Mouse (Mus musculus) regulatory T cell (primary cell): Measurements from ENCODE around the gene Gm10985.

Source experiments
- in situ Hi-C: fragments of 300-600 bp; cut with MboI, MseI; formaldehyde crosslinking; loops from one replicate; pipeline ENCODE4 v1.15.1; 2025; ENCODE audit warnings: high pct_unique_total_duplicates

Gene Gm10985

DNA sequence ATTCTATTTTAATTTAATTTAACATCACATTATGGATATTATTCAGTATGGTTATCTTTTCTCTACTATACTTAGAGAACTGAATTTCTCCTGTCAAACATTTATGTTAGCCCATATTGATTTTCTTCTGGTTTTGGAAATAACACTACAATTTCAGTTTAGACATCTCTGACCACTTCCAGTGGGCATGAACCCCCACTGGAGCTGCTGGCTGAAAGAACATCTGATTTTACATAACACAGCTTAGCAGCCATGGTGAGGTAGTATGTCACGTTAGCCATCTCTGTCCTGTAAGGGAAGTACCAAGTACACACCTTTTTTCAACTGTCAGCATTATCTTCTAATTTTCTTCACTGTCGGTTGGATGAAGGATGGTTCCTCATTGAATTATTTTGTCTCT is at the start of gene Gm10985:
Gm10985 (plus strand) TSS at position 301 of the 400 bp plus-strand sequence.
- in situ Hi-C loops: no loop called here

DNA sequence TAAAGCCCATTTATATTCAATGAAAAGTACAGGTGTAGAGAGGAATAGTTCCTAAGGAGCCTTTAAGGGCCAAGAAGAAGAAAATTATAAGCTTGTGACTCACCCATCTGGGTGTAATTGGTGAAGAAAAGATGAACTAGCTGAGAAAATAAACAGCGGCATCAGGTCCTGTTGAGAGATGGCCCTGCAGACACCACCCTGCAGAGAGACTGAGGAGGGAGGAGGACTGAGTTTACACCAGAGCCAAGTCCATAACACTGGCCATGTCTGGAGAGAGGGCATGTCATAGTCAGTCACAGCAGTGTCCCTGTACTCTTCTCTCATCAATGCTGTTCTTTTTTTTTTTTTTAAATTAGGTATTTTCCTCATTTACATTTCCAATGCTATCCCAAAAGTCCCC is 48.0 kb upstream of the Gm10985 start:
- in situ Hi-C loops: no loop called here

DNA sequence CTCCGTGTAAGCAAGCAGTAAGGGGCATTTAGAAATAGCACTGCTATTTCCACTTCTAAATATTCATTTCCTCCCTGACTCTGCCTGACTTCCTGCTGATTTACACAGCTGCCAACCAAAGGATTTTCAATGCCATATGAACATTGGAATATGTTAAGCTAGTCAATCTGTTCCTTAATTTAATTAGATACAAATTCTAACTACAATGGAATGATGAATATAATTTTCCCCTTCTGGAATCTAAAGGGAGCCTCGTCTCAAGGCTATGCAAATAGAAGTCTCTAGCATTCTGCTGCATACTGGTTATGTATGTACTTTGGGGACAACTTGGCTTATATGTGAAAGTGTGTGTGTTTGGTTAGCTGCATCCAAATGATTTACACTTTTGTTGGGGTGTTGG is 45.2 kb upstream of the Gm10985 start:
- in situ Hi-C loops: no loop called here

DNA sequence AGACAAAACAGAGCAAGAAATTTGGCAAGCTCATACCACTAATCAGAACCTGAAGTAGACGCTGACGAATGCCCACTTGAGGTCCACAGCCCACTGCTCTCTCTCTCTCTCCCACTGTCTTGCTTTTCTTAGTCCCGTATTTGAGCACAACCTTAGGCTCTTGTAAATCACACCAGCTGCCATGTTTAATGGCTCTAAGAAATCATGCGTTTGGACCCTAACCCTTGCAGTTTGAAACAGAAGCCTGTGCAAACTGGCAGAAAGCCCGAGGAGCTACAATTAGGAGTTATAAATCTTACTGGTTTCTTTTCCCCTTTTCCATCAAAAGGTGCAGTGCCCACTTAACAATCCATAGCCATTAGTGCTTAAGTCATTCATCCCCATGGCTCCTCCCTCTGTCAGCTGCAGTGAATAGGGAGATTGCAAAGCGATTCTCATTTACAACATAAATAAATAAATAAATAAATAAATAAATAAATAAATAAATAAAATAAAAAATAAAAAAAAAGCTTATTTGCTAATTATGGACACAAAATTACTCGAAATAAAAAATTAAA is 31.4 kb upstream of the Gm10985 start:
- in situ Hi-C loops: no loop called here

DNA sequence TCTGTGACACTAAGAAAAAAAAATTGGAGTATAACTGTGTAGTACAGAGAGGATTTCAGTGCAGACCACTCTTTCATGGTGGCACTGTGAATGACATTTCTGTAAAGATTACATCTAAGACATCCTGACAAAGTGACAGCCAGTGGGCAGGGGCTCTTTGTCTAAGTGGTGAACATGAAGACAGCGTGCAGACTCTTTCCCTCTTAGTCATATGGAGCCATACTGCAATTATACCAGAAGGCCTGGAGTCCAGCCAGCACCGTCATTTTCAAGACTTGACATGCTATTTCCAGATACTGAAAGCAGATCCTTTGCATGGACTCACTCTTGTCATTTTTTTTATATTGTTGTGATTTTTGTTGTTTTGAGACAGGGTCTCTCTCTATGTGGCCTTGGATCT is 10.6 kb upstream of the Gm10985 start:
- in situ Hi-C loops: no loop called here

DNA sequence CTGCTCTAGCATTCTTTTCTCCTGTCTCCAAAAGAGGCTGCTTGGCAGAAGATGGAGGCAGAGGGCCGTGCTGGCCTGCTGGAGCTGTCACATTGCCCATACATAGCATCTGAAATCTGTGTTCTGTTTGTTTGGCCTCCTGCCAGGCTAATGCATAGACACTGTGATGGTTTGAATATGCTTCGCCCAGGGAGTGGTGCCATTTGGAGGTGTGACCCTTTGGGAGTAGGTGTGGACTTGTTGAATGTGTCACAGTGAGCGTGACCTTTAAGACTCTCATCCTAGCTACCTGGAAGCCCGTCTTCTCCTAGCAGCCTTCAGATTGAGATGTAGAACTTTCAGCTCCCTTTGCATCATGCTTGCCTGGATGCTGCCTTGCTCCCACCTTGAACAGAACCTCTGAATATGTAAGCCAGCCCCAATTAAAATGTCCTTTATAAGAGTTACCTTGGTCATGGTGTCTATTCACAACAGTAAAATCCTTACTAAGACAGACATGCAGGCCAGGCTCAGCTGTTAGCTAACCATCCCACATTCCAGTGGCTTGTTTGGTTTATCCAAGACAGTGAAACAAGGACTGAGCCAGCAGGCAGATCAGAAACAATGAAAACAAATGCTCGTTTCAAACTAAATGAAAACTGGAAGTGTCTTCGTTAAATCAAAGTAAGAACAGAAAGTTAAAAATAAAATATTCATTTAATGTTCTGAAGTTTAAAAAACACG is 1.5 kb downstream of the Gm10985 start:
- in situ Hi-C loops: no loop called here

DNA sequence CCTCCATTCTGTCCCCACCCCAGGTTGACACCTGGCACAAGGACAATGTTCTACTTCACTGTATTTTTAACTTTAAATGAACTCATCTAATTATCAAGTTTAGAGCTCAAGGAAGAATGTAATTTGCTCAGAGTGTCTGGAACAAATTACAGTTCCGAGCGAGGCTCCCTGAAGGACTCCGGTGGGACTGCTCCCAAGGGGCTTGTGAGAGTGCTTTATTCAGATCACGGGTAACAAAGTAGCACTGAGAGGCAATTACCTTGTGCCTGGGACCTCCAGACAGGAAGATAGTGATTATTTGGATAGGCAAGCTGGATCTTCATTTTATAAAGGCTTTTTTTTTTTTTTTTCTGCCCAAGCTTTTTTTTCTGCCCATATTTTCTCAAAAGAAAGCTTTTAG is 2.8 kb downstream of the Gm10985 start:
- in situ Hi-C loops: no loop called here

DNA sequence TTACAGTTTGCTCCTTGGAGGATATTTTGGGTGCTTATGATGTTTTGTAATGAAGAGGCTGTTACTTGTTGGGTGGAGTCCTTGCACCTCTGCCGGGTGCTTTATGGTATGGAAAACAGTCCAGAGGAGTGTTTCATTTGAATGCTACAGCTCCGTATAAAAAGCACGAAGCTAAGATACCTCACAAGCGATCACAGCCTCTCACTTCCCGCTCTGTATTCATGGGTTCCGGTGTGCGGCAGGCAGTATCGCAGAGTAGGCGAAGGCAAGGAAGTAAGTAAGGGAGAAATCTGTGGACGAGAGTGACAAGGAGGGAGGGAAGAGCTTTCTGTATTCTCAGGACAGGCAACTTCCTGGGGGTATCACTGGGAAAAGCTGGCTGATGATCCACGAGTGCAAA is 3.4 kb downstream of the Gm10985 start:
- in situ Hi-C loops: no loop called here

DNA sequence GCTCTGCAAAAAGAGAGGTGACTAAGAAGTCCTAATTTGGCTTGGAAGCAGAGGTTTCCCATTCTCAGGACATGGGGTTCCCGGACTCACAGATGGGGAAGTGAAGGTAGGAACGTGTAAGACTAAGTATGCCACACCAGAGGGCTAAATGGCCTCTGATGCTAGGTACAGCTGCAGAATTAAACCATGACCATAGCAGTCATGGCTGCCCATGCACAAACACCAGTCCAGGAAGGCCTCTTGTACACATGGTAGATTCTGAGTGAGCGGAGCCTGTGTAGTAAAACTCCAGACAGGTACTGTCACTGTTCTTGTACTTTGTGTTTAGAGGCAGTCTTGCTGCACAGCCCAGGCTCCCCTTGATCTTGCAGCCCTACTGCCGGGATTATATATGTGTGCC is 9.4 kb downstream of the Gm10985 start:
- in situ Hi-C loops: loop anchor here (25.0 kb wide), 1 partner anchor 833 kb away; the partner anchor contains the start of gene Supt20

DNA sequence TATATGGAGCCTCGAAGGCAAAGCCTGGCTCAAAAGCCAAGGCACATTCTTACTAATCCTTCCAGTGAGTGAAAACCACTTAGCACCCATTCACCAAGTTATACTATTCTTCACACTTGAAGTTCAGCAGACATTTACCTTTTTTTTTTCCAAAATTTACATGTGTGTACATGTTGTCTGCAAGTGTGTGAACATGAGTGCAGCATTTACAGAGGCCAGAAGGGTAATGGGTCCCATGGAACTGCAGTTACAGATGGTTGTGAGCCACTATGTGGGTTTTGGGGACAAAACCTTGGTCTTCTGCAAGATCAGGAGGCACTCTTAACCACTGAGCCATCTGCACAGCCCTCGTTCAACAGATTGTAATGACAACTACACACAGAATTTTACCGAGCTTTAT is 9.9 kb downstream of the Gm10985 start:
- in situ Hi-C loops: loop anchor here (25.0 kb wide), 1 partner anchor 832 kb away; the partner anchor contains the start of gene Supt20

DNA sequence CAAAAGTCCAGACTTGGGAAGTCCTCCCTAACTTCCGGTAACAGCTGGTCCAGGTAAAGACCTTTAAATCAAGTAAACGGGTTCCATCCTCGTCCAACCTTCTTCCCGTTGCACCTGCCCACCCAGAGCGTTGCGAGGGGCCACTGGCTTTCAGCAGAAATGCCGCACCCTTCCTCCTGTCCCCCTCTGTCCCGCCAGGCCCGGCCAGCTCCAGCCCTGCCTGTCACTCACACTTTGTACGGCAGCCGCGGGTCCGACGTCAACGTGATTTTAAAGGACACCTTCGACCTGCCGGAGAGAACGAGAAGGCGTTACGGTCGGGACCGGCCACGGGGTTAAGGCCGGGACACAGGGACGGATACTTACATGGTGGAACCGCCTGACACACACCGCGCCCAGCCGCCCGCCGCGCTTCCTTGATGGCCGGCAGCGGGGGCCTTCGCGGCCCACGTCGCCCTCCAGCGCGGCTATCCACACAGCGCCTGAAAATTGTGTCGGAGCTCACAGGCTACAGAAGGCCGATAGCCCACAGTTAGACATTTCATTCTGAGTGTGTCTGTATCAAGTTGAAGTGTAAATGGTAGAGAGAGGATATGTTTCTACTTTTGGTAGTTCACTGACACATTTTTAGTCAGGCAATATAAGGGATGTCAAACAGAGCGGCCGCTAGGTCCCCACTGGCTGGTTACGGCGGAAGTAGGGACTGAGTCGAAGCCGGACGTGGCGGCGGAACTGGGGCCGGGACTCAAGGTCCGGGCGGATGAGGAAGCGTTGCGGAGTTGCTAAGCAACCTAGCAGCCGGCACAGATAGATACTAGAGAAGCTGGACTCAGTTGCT is 18.7 kb downstream of the Gm10985 start, which contains the start of gene Ufm1:
Ufm1 (minus strand) TSS at position 448 of the 838 bp plus-strand sequence.
- in situ Hi-C loops: loop anchor here (10.0 to 25.0 kb wide), 2 partner anchors 399 to 824 kb away; partner anchors contain the start of genes Nhlrc3, Proser1 and Supt20

DNA sequence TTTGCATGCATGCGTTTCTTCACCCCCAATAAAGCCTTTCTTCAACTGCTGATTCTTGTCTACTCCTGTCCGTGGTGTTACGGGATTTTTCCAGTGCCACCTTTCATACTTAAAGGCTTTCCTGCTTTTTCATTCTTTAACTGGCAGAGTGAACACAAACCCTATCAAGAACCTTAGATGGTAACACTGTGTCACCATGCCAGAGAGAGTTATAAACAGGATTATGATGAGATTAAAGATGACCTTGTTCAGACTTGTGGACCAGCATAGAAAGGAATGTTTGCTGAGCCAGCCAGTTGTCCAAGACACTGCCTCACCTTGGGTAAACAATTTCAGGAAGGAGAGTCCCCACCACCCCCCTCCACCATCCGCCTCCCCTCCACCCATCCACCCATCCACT is 23.3 kb downstream of the Gm10985 start:
- in situ Hi-C loops: loop anchor here (10.0 to 25.0 kb wide), 2 partner anchors 403 to 819 kb away; partner anchors contain the start of genes Nhlrc3, Proser1 and Supt20

DNA sequence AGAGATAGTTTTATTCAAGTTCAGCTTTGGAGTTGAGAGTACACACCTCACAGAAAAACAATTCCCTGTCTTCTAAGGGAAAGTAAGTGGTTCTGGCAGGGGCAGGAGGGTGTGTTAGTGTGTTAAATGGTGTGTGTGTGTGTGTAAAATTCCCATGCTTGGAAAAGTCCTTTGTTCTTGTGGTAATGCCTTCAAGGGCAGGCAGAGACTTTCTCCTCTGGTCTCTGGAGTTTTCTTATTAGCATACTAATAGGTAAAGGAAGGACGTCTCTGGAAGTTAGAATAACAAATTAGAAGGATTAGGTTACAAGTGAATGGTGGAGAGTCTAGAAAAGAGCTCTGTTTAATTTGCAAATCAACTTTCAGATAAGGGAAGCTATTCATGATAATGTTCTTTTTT is 24.4 kb downstream of the Gm10985 start:
- in situ Hi-C loops: loop anchor here (10.0 to 25.0 kb wide), 2 partner anchors 404 to 818 kb away; partner anchors contain the start of genes Nhlrc3, Proser1 and Supt20

DNA sequence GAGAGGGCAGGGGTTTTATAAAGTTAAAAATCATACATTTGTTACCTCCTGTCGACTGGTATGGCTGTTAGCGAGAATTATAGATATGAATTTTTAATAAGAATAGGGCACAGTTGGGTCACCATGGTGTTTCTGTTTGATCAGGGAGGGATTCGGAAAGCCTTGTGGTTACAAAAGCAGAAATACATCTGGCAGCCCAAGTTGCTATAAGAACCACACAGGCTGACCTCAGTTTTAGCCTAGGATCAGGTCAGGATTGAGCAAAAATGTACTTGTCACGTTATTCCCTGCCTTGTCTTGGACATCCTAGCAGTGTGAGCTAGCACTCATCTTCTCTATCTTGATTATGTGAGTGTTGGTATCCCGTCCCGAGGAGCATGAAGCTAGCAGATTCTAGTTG is 25.6 kb downstream of the Gm10985 start:
- in situ Hi-C loops: loop anchor here (25.0 kb wide), 1 partner anchor 817 kb away; the partner anchor contains the start of gene Supt20

DNA sequence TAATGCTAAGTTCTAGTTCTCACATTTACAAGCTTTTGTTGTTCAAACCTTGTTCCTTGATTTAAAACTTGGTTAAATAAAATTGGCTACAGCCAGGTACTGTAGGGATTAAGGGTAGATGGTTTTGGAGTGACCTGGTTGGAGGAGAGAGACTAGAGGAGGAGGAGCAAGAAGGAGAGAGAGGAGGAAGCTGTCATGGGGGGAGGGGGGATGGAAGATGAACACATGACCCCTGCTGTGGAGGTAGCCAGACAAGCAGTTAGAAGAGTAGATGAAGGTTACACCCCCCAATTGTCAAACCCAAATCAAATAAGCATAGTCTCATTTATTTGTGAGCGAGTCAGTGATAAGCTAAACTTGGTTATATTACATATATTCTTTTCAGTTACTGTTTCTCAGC is 26.7 kb downstream of the Gm10985 start:
- in situ Hi-C loops: loop anchor here (25.0 kb wide), 1 partner anchor 816 kb away; the partner anchor contains the start of gene Supt20

DNA sequence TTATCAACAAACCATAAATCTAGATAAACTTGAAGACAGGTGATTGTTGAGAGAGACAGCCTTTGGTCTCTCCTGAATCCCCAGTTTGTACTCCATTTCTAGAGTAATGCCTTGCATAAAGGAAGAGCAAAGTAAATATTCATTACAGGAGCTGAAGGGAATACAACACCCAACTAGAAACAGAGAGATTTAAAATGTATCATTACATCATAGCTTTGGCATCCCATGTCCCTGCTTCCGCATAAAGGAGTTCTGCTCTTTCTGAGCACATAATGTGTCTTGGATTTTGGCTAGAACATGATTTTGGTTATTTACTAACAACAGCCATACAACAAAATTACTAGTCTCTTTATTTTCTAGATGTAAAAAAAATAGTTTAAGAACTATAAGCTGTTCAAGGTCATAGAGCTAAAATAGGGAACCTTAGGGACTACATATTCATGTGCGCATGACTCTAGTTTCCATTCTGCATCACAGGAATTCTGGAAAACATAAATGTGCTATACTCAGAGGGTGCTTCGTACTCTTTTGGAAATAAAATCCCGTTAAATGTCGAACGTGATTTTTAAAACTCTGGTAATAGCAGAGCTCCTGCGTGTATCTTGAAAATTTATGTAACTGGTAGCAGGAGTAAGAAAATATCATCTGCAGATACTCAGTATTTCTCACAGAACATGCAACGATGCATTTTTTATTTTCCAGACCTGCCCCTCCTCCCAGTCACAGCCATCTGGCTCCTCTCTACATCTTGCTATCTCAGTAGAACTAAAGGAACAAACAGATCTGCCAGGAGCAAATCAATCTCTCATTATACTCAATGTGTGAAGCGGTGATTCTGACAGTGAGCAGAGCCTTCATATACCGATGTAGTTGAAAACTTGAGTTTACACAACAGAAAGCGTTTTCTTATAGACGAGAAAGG is 46.0 kb downstream of the Gm10985 start:
- in situ Hi-C loops: no loop called here
